Comparison of ENCODE assay signal across 24 mouse cellular contexts in genomic region chr13:99341504-99341903, GRCm38 (mm10).
"Had no signal": no experiment of that assay in that cellular context is flagged by ENCODE, and none has a peak within 500 bp of the region (broad histone marks: within the 10 kb centered on the region; RNA-seq: fewer than 3 reads in every experiment).

No protein-coding gene starts in this region.

- H3K9ac ChIP-seq: forebrain, embryonic 15.5 days; forebrain, postnatal 0 days; hindbrain, embryonic 13.5 days; hindbrain, embryonic 15.5 days; kidney, embryonic 15.5 days; limb, embryonic 13.5 days; limb, embryonic 15.5 days; liver, embryonic 12.5 days; liver, embryonic 14.5 days had no signal

- DNase-seq: forebrain, postnatal 0 days; gastrocnemius, postnatal 14 days; gastrocnemius, postnatal 36 days; heart, postnatal 14 days; kidney, adult 11 months; kidney, adult 2 months; kidney, adult 9 months; kidney, postnatal 14 days; kidney, postnatal 36 days; layer of hippocampus, adult 9-11 months; layer of hippocampus, postnatal 36 days; left cerebral cortex, postnatal 4 days; lung, adult 18-20 months had no signal

- H3K4me2 ChIP-seq: forebrain, embryonic 15.5 days; hindbrain, embryonic 13.5 days; hindbrain, embryonic 15.5 days; kidney, embryonic 15.5 days; limb, embryonic 13.5 days; limb, embryonic 15.5 days; liver, embryonic 12.5 days had no signal

- H3K27me3 ChIP-seq: forebrain, embryonic 15.5 days; hindbrain, embryonic 13.5 days; hindbrain, embryonic 15.5 days; kidney, embryonic 15.5 days; limb, embryonic 13.5 days; limb, embryonic 15.5 days; liver, embryonic 12.5 days had no signal

- ATAC-seq: forebrain, embryonic 15.5 days; forebrain, postnatal 0 days; hindbrain, postnatal 0 days; intestine, embryonic 16.5 days; liver, embryonic 12.5 days had no signal

- H3K9me3 ChIP-seq: forebrain, embryonic 15.5 days; hindbrain, embryonic 13.5 days; hindbrain, embryonic 15.5 days; kidney, embryonic 15.5 days; limb, embryonic 13.5 days; limb, embryonic 15.5 days; liver, embryonic 12.5 days had no signal

- H3K4me3 ChIP-seq: forebrain, embryonic 15.5 days; hindbrain, embryonic 13.5 days; hindbrain, embryonic 15.5 days; kidney, embryonic 15.5 days; limb, embryonic 13.5 days; limb, embryonic 15.5 days; liver, embryonic 12.5 days had no signal

- H3K27ac ChIP-seq: forebrain, embryonic 15.5 days; hindbrain, embryonic 13.5 days; hindbrain, embryonic 15.5 days; hindbrain, postnatal 0 days; kidney, embryonic 15.5 days; kidney, postnatal 0 days; limb, embryonic 13.5 days; limb, embryonic 15.5 days; liver, embryonic 12.5 days; liver, embryonic 14.5 days had no signal
